Mouse (Mus musculus) forebrain, embryonic 13.5 days (tissue): ENCODE data around the gene Rab11b. TPM values are rescaled to one million over a fixed set of nuclear protein-coding genes. Genes with fewer than 3 reads are reported as not detected.
"Not testable (repeated sequence)": the region's sequence is repeated elsewhere in the genome, so short reads cannot be mapped to it uniquely, and the experiment has no call there.

Experiments
- ATAC-seq: fragments of 200-750 bp; cut with Nextera tagmentation; 2 replicates; pipeline ENCODE4 v1.8.0; 2017
- H3K27ac ChIP-seq: fragments of 300-500 bp; sonication (generic); 2 replicates; pipeline ENCODE4 v1.5.1; 2015; ENCODE audit warnings: inconsistent platforms, mild to moderate bottlenecking, moderate library complexity
- H3K27me3 ChIP-seq: fragments of 300-500 bp; sonication (generic); 2 replicates; pipeline ENCODE4 v1.6.1; 2015; ENCODE audit warnings: mild to moderate bottlenecking, inconsistent platforms
- H3K36me3 ChIP-seq: fragments of 300-500 bp; sonication (generic); 2 replicates; pipeline ENCODE4 v1.6.1; 2015; ENCODE audit warnings: mild to moderate bottlenecking, inconsistent platforms; ENCODE audit not compliant: poor library complexity, severe bottlenecking
- H3K4me1 ChIP-seq: fragments of 300-500 bp; sonication (generic); 2 replicates; pipeline ENCODE4 v1.6.1; 2015; ENCODE audit warnings: inconsistent platforms
- H3K4me2 ChIP-seq: fragments of 300-500 bp; sonication (generic); 2 replicates; pipeline ENCODE4 v1.6.1; 2015; ENCODE audit warnings: inconsistent platforms, mild to moderate bottlenecking, moderate library complexity
- H3K4me3 ChIP-seq: fragments of 300-500 bp; sonication (generic); 2 replicates; pipeline ENCODE4 v1.5.1; 2015; ENCODE audit warnings: mild to moderate bottlenecking, inconsistent platforms
- H3K9ac ChIP-seq: fragments of 300-500 bp; sonication (generic); 2 replicates; pipeline ENCODE4 v1.6.1; 2015; ENCODE audit warnings: mild to moderate bottlenecking, inconsistent platforms
- H3K9me3 ChIP-seq: fragments of 300-500 bp; sonication (generic); replicated peaks from 2 replicates; pipeline ENCODE4 v1.6.1; 2016; ENCODE audit warnings: inconsistent platforms
- WGBS: fragments of 180-500 bp; shearing (Covaris S2); methylation state at CpG from one replicate; pipeline ENCODE4 v1.1.7; 2015; 5-methylcytosine and 5-hydroxymethylcytosine counted together
- polyA plus RNA-seq: library from polyadenylated mRNA; unstranded; fragments of >200 nt; fragmentation: Nextera tagmentation; extraction: Ambion mirVana; gene quantifications from 2 replicates; pipeline ENCODE4 v1.2.1, GENCODE M21; 2015

Rab11b gene
- polyA plus RNA-seq, 1 experiment from 2014 or later, result 441 TPM

DNA sequence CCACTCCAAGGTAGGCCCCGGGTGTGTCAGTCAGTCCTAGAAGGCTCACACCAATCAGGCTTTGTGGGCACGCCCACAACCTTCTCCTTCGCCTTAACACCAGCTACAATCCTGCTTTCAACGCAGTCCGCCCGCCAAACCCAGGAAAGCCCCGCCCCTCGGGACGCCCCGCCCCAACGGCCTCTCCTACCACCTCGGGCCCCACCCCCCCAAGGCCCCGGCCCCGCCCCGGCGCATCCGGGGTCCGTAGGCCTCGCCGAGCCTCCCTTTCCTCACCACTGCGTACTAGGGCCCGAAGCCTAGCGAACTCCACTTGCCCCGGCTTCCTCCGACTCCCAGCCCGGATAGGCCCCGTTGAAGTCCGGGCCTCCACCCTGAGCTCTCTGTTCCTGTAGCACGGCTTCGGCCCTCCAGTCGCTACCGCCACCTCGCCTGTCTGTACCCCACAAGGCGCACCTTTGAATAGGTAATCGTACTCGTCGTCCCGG lies 519 bp downstream of the Rab11b start:
- Histone ChIP-seq H3K27me3 (no peaks in the 10 kb centered on the region), H3K4me3 (peak overlapping the region; percentile 81), H3K27ac (peak overlapping the region; percentile 99), H3K9ac (peak overlapping the region; percentile 98), H3K4me2 (peak overlapping the region; percentile 79), H3K36me3 (peaks cover 11% of the 10 kb centered on the region; the same call in 1 of the 2 replicates), H3K9me3 (no peaks in the 10 kb centered on the region), H3K4me1 (peaks cover 45% of the 10 kb centered on the region)
- ATAC-seq, result peak; percentile 79
- WGBS, result under 1% methylated on average over 38 of the region's 38 CpGs

DNA sequence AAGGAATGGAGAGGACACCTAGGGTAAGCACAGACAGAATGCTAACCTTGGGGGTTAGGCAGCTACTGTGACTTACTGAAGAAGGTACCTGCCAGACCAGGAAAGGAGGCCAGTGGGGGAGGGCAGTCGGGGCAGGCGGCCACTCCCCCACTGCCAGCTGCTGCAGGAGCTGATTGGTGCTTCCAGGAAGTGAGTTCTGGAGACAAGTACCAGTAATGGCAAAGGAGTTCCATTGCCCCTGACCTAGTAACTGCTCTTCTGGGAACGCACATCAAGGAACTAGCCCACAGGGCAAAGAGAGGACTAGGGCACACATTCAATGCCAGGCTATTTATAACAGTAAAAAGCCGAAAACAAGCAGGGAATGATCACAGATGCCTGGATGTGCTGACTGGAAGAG lies 3.1 kb downstream of the Rab11b start:
- 79% methylated on average over 4 of the region's 4 CpGs for whole genome bisulfite sequencing
- H3K4me3 ChIP-seq, result no peak overlapping the region
- H3K9me3 ChIP-seq, result no peaks in the 10 kb centered on the region
- H3K27me3 ChIP-seq, result no peaks in the 10 kb centered on the region
- 0 out of 2 replicates have a peak overlapping the region, but pooled peaks have one; percentile 6 for H3K4me2 ChIP-seq
- peaks cover 13% of the 10 kb centered on the region; the same call in 1 of the 2 replicates for H3K36me3 ChIP-seq
- no peak overlapping the region for H3K27ac ChIP-seq
- H3K9ac ChIP-seq, result no peak overlapping the region
- peaks cover 52% of the 10 kb centered on the region for H3K4me1 ChIP-seq
- no peak for ATAC-seq

DNA sequence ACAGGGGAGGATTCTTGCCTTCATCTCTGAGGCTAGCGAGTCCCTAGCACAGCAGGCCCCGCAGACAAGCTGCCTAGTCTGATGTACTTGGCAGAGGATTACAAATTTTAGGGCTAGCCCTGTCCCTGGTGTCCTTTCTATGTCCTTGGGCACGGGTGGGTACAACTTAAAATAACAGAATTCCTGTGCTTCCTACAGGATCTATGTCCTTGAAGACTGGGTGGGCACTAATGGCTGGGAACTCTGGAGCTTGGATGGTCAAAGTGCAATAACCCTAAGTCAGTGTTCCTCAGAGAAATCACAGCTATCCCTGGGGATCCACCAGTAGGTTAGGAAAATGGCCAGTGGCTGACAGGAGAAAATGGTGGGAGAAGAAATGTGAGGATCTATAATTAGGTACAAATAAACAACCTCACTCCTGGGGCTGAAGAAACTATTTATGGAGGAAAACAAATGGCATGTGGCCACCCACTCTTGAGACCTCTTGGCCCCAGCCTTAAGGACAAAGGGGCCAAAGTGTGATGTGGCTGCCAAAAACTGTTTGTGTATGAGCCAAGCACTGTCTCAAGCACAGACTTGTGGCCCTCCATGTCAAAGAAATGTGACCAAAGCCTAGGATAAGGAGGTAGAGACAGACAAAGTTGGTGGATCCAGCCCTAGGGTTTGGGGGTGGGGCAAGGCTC lies 4.1 kb downstream of the Rab11b start:
- Histone ChIP-seq H3K36me3 (peaks cover 20% of the 10 kb centered on the region), H3K4me2 (peak overlapping the region; percentile 4; the same call in 1 of the 2 replicates), H3K9me3 (no peaks in the 10 kb centered on the region), H3K9ac (0 out of 2 replicates have a peak overlapping the region, but pooled peaks have one; percentile 3), H3K27ac (no peak overlapping the region), H3K4me1 (peaks cover 52% of the 10 kb centered on the region), H3K4me3 (no peak overlapping the region), H3K27me3 (no peaks in the 10 kb centered on the region)
- 85% methylated on average over 3 of the region's 3 CpGs for WGBS
- ATAC-seq, result no peak

DNA sequence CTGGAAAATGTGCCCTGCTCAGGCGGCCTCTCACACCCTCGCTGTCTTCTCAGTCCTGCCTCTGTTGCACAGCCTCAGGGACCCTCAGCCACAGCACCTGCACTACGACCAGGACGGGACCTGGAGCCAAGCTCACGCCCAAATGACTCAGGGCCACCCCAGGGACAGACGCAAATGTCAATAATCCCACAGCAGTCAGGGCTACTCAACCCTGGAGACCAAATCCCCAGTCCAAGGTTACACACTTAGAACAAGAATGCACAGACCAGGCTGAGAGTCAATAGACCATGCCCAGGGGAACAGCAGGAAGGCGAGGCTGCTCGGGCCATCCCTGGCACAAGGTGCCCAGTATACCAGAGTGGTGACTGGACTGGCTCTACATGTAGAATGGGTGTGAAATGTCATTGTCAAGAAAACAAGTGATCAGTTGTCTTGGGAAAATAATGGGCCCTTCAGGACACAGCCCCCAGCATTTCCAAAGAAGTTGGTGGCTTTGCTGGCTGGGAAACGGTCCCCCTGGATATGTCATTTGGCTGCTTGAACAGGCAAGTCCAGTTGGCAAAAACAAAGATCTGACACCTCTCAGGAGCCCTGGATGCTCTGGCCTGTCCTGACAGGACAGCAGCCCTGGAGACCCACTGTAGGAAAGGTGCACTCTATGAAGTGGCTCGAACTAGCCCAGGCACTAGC lies 4.8 kb downstream of the Rab11b start:
- Histone ChIP-seq H3K4me1 (peaks cover 52% of the 10 kb centered on the region), H3K4me3 (no peak overlapping the region), H3K36me3 (peaks cover 27% of the 10 kb centered on the region), H3K4me2 (peak overlapping the region; percentile 4; the same call in 1 of the 2 replicates), H3K9me3 (no peaks in the 10 kb centered on the region), H3K27ac (no peak overlapping the region), H3K9ac (peak overlapping the region; percentile 3; the same call in 1 of the 2 replicates), H3K27me3 (no peaks in the 10 kb centered on the region)
- 83% methylated on average over 10 of the region's 10 CpGs for WGBS
- no peak for ATAC-seq

DNA sequence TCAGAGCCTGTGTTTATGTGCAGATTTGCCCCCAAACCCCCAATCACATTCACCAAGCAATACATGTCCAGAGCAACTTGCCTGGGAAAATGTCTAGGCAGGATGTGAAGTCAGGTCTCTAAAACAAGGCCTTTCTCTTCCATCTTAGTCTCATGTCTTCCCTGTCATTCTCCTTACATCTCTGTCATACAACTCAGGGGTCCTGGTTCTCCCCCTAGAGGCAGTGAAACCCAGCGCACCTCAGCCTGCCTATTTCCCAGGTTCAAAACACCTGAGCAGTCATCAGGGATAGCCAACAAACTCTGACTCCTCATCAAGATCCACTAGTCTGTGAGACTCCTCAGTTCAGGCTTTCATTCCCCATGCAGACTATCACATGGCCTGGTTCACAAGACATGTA lies 5.7 kb downstream of the Rab11b start:
- no peaks in the 10 kb centered on the region for H3K27me3 ChIP-seq
- H3K27ac ChIP-seq, result no peak overlapping the region
- H3K9ac ChIP-seq, result no peak overlapping the region
- H3K36me3 ChIP-seq, result peaks cover 36% of the 10 kb centered on the region
- peaks cover 52% of the 10 kb centered on the region for H3K4me1 ChIP-seq
- no peak for ATAC-seq
- H3K4me2 ChIP-seq, result no peak overlapping the region
- H3K9me3 ChIP-seq, result no peaks in the 10 kb centered on the region
- WGBS, result 70% methylated on average over 1 of the region's 1 CpGs
- H3K4me3 ChIP-seq, result no peak overlapping the region

DNA sequence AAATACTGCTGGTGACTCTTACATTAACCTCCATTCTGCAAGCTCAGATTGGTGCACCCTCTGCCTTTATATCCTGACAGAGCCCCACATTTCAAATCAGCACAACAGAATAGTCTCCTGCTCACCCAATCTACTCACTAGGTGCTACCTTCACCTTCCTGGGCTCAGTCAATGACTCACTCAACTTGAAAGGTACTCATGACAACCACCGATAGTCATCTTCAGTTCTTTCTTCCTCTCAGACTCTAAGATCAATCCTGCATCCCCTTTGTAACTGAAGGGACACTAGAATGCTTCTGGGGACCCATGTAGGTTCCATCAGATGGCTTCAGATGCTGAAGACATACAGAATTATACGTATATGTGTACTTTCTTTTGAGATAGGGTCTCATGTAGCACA lies 8.0 kb downstream of the Rab11b start:
- Histone ChIP-seq H3K9ac (no peak overlapping the region), H3K9me3 (no peaks in the 10 kb centered on the region), H3K4me1 (peaks cover 30% of the 10 kb centered on the region), H3K36me3 (peaks cover 53% of the 10 kb centered on the region), H3K4me3 (no peak overlapping the region), H3K4me2 (no peak overlapping the region), H3K27me3 (no peaks in the 10 kb centered on the region), H3K27ac (no peak overlapping the region)
- WGBS, result 96% methylated on average over 2 of the region's 2 CpGs
- ATAC-seq, result no peak

DNA sequence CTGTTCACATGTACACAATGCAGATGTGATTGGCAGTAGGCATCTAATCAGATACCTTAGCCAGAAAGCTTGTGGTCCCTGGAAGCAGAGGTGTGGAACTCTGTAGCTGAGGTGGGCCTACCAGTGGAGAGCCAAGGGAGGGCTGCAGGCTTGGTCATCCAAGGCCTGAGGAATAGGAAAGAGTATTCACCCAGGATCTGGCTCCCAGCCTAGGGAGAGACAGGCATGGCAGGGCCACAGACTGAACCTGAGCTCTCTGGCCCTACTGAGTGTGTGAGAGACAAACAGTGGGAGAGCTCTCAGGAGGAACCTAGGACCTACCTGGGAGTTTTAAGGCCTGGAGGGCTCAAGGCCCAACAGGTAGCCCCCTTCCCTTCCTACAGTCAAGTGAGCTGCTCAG lies 9.1 kb downstream of the Rab11b start:
- Histone ChIP-seq H3K4me1 (peaks cover 19% of the 10 kb centered on the region), H3K4me2 (no peak overlapping the region), H3K4me3 (no peak overlapping the region), H3K9ac (no peak overlapping the region), H3K27ac (no peak overlapping the region), H3K9me3 (no peaks in the 10 kb centered on the region), H3K27me3 (no peaks in the 10 kb centered on the region), H3K36me3 (peaks cover 54% of the 10 kb centered on the region)
- ATAC-seq, result no peak

DNA sequence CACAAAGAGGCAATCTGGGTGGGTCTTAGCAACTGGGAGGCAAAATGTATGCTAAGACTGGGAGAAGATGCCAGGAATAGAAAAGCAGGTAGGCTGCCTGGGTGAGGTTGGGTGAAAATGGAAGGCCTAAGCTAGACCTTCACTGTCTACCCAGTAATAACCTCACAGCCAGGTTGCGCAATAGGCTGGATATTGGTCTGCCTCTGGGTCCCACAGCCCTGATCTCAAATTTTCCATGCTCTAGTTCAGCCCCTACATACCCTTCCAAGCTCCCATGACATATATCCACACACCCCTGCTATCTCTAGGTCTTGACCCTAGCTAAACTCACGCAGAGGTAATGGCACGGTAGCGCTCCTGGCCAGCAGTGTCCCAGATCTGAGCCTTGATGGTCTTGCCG lies 10.9 kb downstream of the Rab11b start:
- Histone ChIP-seq H3K4me1 (peaks cover 4% of the 10 kb centered on the region; the same call in 1 of the 2 replicates), H3K4me2 (no peak overlapping the region), H3K36me3 (peaks cover 68% of the 10 kb centered on the region), H3K27me3 (no peaks in the 10 kb centered on the region), H3K9me3 (no peaks in the 10 kb centered on the region), H3K4me3 (no peak overlapping the region), H3K27ac (no peak overlapping the region), H3K9ac (no peak overlapping the region)
- ATAC-seq, result no peak
- WGBS, result 98% methylated on average over 5 of the region's 5 CpGs

DNA sequence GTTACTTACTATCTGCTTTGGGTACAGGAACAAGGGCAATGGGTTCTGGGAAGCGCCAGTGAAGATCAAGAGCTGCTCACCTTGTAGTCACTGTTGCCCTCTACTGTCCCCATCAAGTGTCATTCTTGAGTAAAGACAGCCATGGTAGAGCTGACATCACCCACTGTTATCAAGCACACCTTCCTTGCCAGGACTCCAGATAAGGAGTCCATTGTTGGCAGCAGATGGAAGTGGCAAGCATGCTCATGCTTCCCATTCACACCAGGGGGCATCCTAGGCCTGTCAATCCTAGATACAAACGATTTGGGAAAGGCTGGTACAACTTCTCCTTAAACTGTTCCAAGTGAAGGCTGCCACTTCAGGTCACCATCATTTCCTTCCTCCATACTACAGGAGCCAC lies 14.3 kb downstream of the Rab11b start:
- no peak overlapping the region for H3K4me3 ChIP-seq
- H3K4me1 ChIP-seq, result no peaks in the 10 kb centered on the region
- no peak overlapping the region for H3K4me2 ChIP-seq
- no peak for ATAC-seq
- H3K36me3 ChIP-seq, result peaks cover 56% of the 10 kb centered on the region
- no peak overlapping the region for H3K27ac ChIP-seq
- peaks cover 5% of the 10 kb centered on the region; the same call in 1 of the 2 replicates for H3K9me3 ChIP-seq
- H3K9ac ChIP-seq, result no peak overlapping the region
- H3K27me3 ChIP-seq, result no peaks in the 10 kb centered on the region
- 72% methylated on average over 2 of the region's 2 CpGs for WGBS

DNA sequence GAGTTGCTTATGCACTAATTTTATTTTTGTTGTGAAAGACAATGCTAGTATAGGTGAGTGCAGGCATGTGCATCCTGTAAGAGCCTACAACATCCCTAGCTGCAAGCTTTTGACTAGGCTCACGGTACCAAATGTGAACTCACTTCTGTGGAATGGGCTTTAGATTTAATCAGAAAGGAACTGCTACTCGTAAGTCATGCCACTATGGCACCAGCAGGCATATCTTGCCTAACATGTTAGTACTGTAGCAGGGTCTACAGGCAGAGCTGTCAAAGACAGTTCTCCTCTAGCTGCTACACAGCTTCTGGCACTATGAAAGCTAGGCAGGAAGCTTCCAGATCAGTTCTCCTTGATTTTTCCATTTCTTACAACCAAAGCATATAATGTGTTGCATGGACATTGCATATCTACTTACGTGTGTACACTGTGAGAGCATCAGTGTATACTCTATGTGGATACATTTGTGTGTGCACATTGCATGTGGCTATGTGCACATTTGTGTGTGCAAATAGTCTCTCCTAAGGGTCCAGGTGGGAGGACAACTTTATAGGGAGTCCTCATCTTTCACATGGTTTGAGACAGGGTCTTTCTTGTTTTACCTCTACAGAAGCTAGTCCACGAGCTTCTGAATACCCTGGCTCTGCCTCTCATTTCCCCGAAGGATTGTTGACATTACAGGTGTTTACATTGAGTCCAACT lies 15.5 kb downstream of the Rab11b start:
- Histone ChIP-seq H3K4me1 (no peaks in the 10 kb centered on the region), H3K9me3 (peaks cover 5% of the 10 kb centered on the region; the same call in 1 of the 2 replicates), H3K9ac (no peak overlapping the region), H3K27ac (no peak overlapping the region), H3K27me3 (no peaks in the 10 kb centered on the region), H3K4me2 (no peak overlapping the region), H3K4me3 (no peak overlapping the region), H3K36me3 (peaks cover 45% of the 10 kb centered on the region)
- ATAC-seq, result no peak
- 90% methylated on average over 5 of the region's 5 CpGs for WGBS

DNA sequence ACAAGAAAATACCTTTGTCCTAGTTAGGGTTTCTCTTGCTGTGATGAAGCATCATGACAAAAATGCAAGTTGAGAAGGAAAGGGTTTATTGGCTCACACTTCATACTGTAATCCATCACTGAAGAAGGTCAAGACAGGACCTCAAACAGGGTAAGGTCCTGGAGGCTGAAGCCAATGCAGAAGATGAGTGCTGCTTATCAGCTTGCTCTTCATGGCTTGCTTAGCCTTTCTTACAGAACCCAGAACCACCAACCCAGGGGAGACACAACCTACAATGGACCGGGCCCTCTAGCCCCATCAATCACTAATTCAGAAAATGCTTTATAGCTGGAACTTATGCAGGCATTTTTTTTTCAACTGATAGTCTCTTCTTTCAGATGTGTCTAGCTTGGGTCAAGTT lies 17.9 kb downstream of the Rab11b start:
- no peak overlapping the region for H3K27ac ChIP-seq
- H3K9ac ChIP-seq, result no peak overlapping the region
- no peak overlapping the region for H3K4me3 ChIP-seq
- peaks cover 21% of the 10 kb centered on the region for H3K36me3 ChIP-seq
- H3K4me1 ChIP-seq, result no peaks in the 10 kb centered on the region
- no peak overlapping the region for H3K4me2 ChIP-seq
- WGBS, result 94% methylated on average over 1 of the region's 1 CpGs
- no peaks in the 10 kb centered on the region for H3K27me3 ChIP-seq
- peaks cover 5% of the 10 kb centered on the region; the same call in 1 of the 2 replicates for H3K9me3 ChIP-seq
- ATAC-seq, result no peak

DNA sequence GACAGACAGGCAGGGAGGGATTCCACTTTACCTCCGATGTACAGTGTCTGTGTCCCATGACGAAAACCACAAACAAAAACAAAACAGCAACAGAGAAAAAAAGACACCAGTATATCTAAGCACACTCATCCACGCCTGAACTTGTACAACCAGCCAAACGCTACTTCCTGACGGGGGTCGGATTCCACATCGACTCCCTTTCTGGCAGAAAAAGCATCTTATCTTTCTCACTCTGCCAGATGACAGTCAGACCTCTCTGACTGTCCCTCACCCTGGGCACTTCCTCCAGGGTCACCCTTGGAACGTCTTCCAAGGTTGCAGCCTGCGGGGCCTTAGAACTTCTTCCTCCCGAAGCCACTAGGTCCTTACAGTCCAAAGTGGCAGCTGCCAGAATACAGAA lies 26.8 kb downstream of the Rab11b start:
- ATAC-seq, H3K4me2 ChIP-seq: not testable (repeated sequence)

More for the DNA sequence above, 26.8 kb downstream of the Rab11b start:
- H3K9ac ChIP-seq, H3K27ac ChIP-seq, H3K9me3 ChIP-seq, H3K36me3 ChIP-seq, H3K27me3 ChIP-seq, H3K4me3 ChIP-seq, H3K4me1 ChIP-seq: not testable (repeated sequence)
- WGBS, result 93% methylated on average over 10 of the region's 10 CpGs
